Mouse (Mus musculus) CD4-positive, CD25-positive, alpha-beta regulatory T cell, adult 4 months (primary cell): ENCODE measurements around the gene Pum3. TPM values are rescaled to one million over a fixed set of nuclear protein-coding genes. Genes with fewer than 3 reads are reported as not detected.

Experiments
- ATAC-seq: one replicate; pipeline ENCODE4 v1.8.0; 2017
- polyA plus RNA-seq, 2 experiments: library from polyadenylated mRNA; unstranded; fragments of 100-300 nt; shearing (Covaris generic); gene quantifications; one replicate each; pipeline ENCODE4 v1.2.1; 2017

Pum3 gene
- polyA plus RNA-seq = 100 to 1,000 TPM in 1 of 2 experiments, 10 to 100 TPM in 1; 97.3 to 107 TPM

GRCm38 (mm10) chr19:27429745-27430251 is at the start of gene Pum3:
TSS of gene Pum3 (minus strand) at chr19:27429825.
- ATAC-seq = peak; percentile 98

- ATAC-seq = no peak
Measured at GRCm38 (mm10) chr19:27466691-27467090, 37.1 kb upstream of the Pum3 start.

GRCm38 (mm10) chr19:27462656-27463055 is 33.0 kb upstream of the Pum3 start:
- no peak for ATAC-seq

- ATAC-seq = no peak
Measured at GRCm38 (mm10) chr19:27450458-27450857, 20.8 kb upstream of the Pum3 start.

- ATAC-seq = no peak
Measured at GRCm38 (mm10) chr19:27447515-27447914, 17.9 kb upstream of the Pum3 start.

GRCm38 (mm10) chr19:27441106-27441505 is 11.5 kb upstream of the Pum3 start:
- no peak for ATAC-seq

- ATAC-seq = peak; percentile 57
Measured at GRCm38 (mm10) chr19:27437982-27438652, 8.5 kb upstream of the Pum3 start.

- ATAC-seq = no peak
Measured at GRCm38 (mm10) chr19:27430406-27430805, 781 bp upstream of the Pum3 start.

- ATAC-seq = no peak
Measured at GRCm38 (mm10) chr19:27429281-27429680, 344 bp downstream of the Pum3 start.

GRCm38 (mm10) chr19:27427865-27428264 is 1.8 kb downstream of the Pum3 start:
- ATAC-seq = no peak

- ATAC-seq = no peak
Measured at GRCm38 (mm10) chr19:27426451-27426850, 3.2 kb downstream of the Pum3 start.

GRCm38 (mm10) chr19:27425656-27426055 is 4.0 kb downstream of the Pum3 start:
- no peak for ATAC-seq

GRCm38 (mm10) chr19:27417375-27417774 is 12.2 kb downstream of the Pum3 start:
- ATAC-seq = no peak

GRCm38 (mm10) chr19:27416569-27416968 is 13.1 kb downstream of the Pum3 start:
- no peak for ATAC-seq

GRCm38 (mm10) chr19:27411340-27411739 is 18.3 kb downstream of the Pum3 start:
- ATAC-seq = no peak

GRCm38 (mm10) chr19:27410751-27411150 is 18.9 kb downstream of the Pum3 start:
- no peak for ATAC-seq

- no peak for ATAC-seq
Measured at GRCm38 (mm10) chr19:27409782-27410181, 19.8 kb downstream of the Pum3 start.

- ATAC-seq = no peak
Measured at GRCm38 (mm10) chr19:27409196-27409595, 20.4 kb downstream of the Pum3 start.

- ATAC-seq = no peak
Measured at GRCm38 (mm10) chr19:27397797-27398196, 31.8 kb downstream of the Pum3 start.

- ATAC-seq = no peak
Measured at GRCm38 (mm10) chr19:27397223-27397622, 32.4 kb downstream of the Pum3 start.

GRCm38 (mm10) chr19:27396719-27397118 is 32.9 kb downstream of the Pum3 start:
- ATAC-seq = no peak

- no peak for ATAC-seq
Measured at GRCm38 (mm10) chr19:27395936-27396335, 33.7 kb downstream of the Pum3 start.

- ATAC-seq = no peak
Measured at GRCm38 (mm10) chr19:27395481-27395880, 34.1 kb downstream of the Pum3 start.

GRCm38 (mm10) chr19:27394341-27394990 is 35.2 kb downstream of the Pum3 start:
- ATAC-seq = no peak
